Mouse (Mus musculus) embryonic facial prominence, embryonic 13.5 days (tissue): ENCODE measurements around the gene Mgat5. TPM values are rescaled to one million over a fixed set of nuclear protein-coding genes. Genes with fewer than 3 reads are reported as not detected.

Source experiments
- ATAC-seq: fragments of 200-750 bp; cut with Nextera tagmentation; 2 replicates; pipeline ENCODE4 v1.8.0; 2017; ENCODE audit warnings: low read depth; ENCODE audit not compliant: insufficient number of reproducible peaks, insufficient read depth, low FRiP score, low TSS enrichment
- H3K27ac ChIP-seq: fragments of 300-500 bp; sonication (generic); 2 replicates; pipeline ENCODE4 v1.5.1; 2015; ENCODE audit warnings: moderate library complexity, mild to moderate bottlenecking, inconsistent platforms
- H3K27me3 ChIP-seq: fragments of 300-500 bp; sonication (generic); 2 replicates; pipeline ENCODE4 v1.6.1; 2015; ENCODE audit warnings: mild to moderate bottlenecking, inconsistent platforms
- H3K36me3 ChIP-seq: fragments of 300-500 bp; sonication (generic); 2 replicates; pipeline ENCODE4 v1.6.1; 2015; ENCODE audit warnings: mild to moderate bottlenecking, inconsistent platforms
- H3K4me1 ChIP-seq: fragments of 300-500 bp; sonication (generic); 2 replicates; pipeline ENCODE4 v1.6.1; 2015; ENCODE audit warnings: inconsistent platforms
- H3K4me2 ChIP-seq: fragments of 300-500 bp; sonication (generic); 2 replicates; pipeline ENCODE4 v1.6.1; 2015; ENCODE audit warnings: moderate library complexity, mild to moderate bottlenecking, inconsistent platforms
- H3K4me3 ChIP-seq: fragments of 300-500 bp; sonication (generic); 2 replicates; pipeline ENCODE4 v1.5.1; 2015; ENCODE audit warnings: mild to moderate bottlenecking, inconsistent platforms
- H3K9ac ChIP-seq: fragments of 300-500 bp; sonication (generic); 2 replicates; pipeline ENCODE4 v1.6.1; 2015; ENCODE audit warnings: mild to moderate bottlenecking, inconsistent platforms
- H3K9me3 ChIP-seq: fragments of 300-500 bp; sonication (generic); 2 replicates; pipeline ENCODE4 v1.6.1; 2016; ENCODE audit warnings: inconsistent platforms
- WGBS: fragments of 180-500 bp; shearing (Covaris S2); methylation state at CpG from one replicate; pipeline ENCODE4 v1.1.7; 2015; ENCODE audit warnings: mixed read lengths; 5-methylcytosine and 5-hydroxymethylcytosine counted together
- polyA plus RNA-seq: library from polyadenylated mRNA; unstranded; fragments of >200 nt; fragmentation: Nextera tagmentation; extraction: Ambion mirVana; gene quantifications from 2 replicates; pipeline ENCODE4 v1.2.1, GENCODE M21; 2015

Gene Mgat5
- polyA plus RNA-seq, 1 experiment from 2014 or later = 7.0 TPM

GRCm38 (mm10) chr1:127418916-127419575 lies 214.2 kb downstream of the Mgat5 start:
- Histone ChIP-seq H3K27ac (no peak overlapping the region), H3K9ac (no peak overlapping the region), H3K4me1 (peaks cover 23% of the 10 kb centered on the region), H3K4me3 (no peak overlapping the region), H3K27me3 (no peaks in the 10 kb centered on the region), H3K9me3 (no peaks in the 10 kb centered on the region), H3K36me3 (peaks cover 21% of the 10 kb centered on the region), H3K4me2 (no peak overlapping the region)
- no peak for ATAC-seq
- WGBS = 85% methylated on average over 4 of the region's 4 CpGs

- no peak for ATAC-seq
- Histone ChIP-seq H3K27ac (no peak overlapping the region), H3K36me3 (peaks cover 16% of the 10 kb centered on the region), H3K4me1 (peaks cover 28% of the 10 kb centered on the region), H3K27me3 (no peaks in the 10 kb centered on the region), H3K4me2 (no peak overlapping the region), H3K4me3 (no peak overlapping the region), H3K9ac (no peak overlapping the region), H3K9me3 (no peaks in the 10 kb centered on the region)
- WGBS = 65% methylated on average over 7 of the region's 7 CpGs
Measured at GRCm38 (mm10) chr1:127419581-127419980, 214.8 kb downstream of the Mgat5 start.

GRCm38 (mm10) chr1:127420383-127420782 lies 215.6 kb downstream of the Mgat5 start:
- H3K9ac ChIP-seq = no peak overlapping the region
- no peak overlapping the region for H3K27ac ChIP-seq
- no peaks in the 10 kb centered on the region for H3K27me3 ChIP-seq
- WGBS = 56% methylated on average over 13 of the region's 13 CpGs
- H3K36me3 ChIP-seq = peaks cover 9% of the 10 kb centered on the region
- H3K4me3 ChIP-seq = no peak overlapping the region
- H3K4me1 ChIP-seq = peaks cover 36% of the 10 kb centered on the region
- no peaks in the 10 kb centered on the region for H3K9me3 ChIP-seq
- ATAC-seq = no peak
- peak overlapping the region; percentile 3; the same call in 1 of the 2 replicates for H3K4me2 ChIP-seq

GRCm38 (mm10) chr1:127420795-127421194 lies 216.0 kb downstream of the Mgat5 start:
- no peaks in the 10 kb centered on the region for H3K27me3 ChIP-seq
- ATAC-seq = no peak
- peaks cover 5% of the 10 kb centered on the region for H3K36me3 ChIP-seq
- H3K9me3 ChIP-seq = no peaks in the 10 kb centered on the region
- H3K9ac ChIP-seq = no peak overlapping the region
- WGBS = 53% methylated on average over 11 of the region's 15 CpGs
- H3K4me2 ChIP-seq = peak overlapping the region; percentile 3; the same call in 1 of the 2 replicates
- H3K4me3 ChIP-seq = no peak overlapping the region
- H3K4me1 ChIP-seq = peaks cover 37% of the 10 kb centered on the region
- H3K27ac ChIP-seq = no peak overlapping the region

- H3K27ac ChIP-seq = no peak overlapping the region
- H3K36me3 ChIP-seq = peaks cover 3% of the 10 kb centered on the region; the same call in 1 of the 2 replicates
- H3K9ac ChIP-seq = no peak overlapping the region
- no peak for ATAC-seq
- H3K27me3 ChIP-seq = no peaks in the 10 kb centered on the region
- H3K4me2 ChIP-seq = no peak overlapping the region
- no peak overlapping the region for H3K4me3 ChIP-seq
- WGBS = 44% methylated on average over 4 of the region's 4 CpGs
- H3K4me1 ChIP-seq = peaks cover 37% of the 10 kb centered on the region
- no peaks in the 10 kb centered on the region for H3K9me3 ChIP-seq
Measured at GRCm38 (mm10) chr1:127422565-127422964, 217.8 kb downstream of the Mgat5 start.

- Histone ChIP-seq H3K4me2 (no peak overlapping the region), H3K9ac (no peak overlapping the region), H3K9me3 (no peaks in the 10 kb centered on the region), H3K27me3 (no peaks in the 10 kb centered on the region), H3K36me3 (no peaks in the 10 kb centered on the region), H3K27ac (peak overlapping the region; percentile 69), H3K4me1 (peaks cover 34% of the 10 kb centered on the region), H3K4me3 (no peak overlapping the region)
- 34% methylated on average over 6 of the region's 6 CpGs for whole genome bisulfite sequencing
- 0 out of 2 replicates have a peak, but pooled peaks have one; percentile 57 for ATAC-seq
Measured at GRCm38 (mm10) chr1:127425021-127425532, 220.3 kb downstream of the Mgat5 start.

- no peak overlapping the region for H3K4me3 ChIP-seq
- no peaks in the 10 kb centered on the region for H3K27me3 ChIP-seq
- no peaks in the 10 kb centered on the region for H3K9me3 ChIP-seq
- H3K9ac ChIP-seq = no peak overlapping the region
- no peak overlapping the region for H3K4me2 ChIP-seq
- WGBS = 80% methylated on average over 7 of the region's 7 CpGs
- no peaks in the 10 kb centered on the region for H3K36me3 ChIP-seq
- ATAC-seq = no peak
- H3K4me1 ChIP-seq = peaks cover 18% of the 10 kb centered on the region
- no peak overlapping the region for H3K27ac ChIP-seq
Measured at GRCm38 (mm10) chr1:127430290-127430689, 225.5 kb downstream of the Mgat5 start.

- Histone ChIP-seq H3K27me3 (peaks cover 3% of the 10 kb centered on the region; the same call in 1 of the 2 replicates), H3K9ac (no peak overlapping the region), H3K4me3 (no peak overlapping the region), H3K36me3 (no peaks in the 10 kb centered on the region), H3K9me3 (no peaks in the 10 kb centered on the region), H3K4me2 (no peak overlapping the region), H3K27ac (no peak overlapping the region), H3K4me1 (peaks cover 29% of the 10 kb centered on the region)
- ATAC-seq = no peak
- 75% methylated on average over 4 of the region's 4 CpGs for WGBS
Measured at GRCm38 (mm10) chr1:127434829-127435228, 230.0 kb downstream of the Mgat5 start.

- no peak overlapping the region for H3K4me3 ChIP-seq
- H3K27me3 ChIP-seq = peaks cover 3% of the 10 kb centered on the region; the same call in 1 of the 2 replicates
- H3K36me3 ChIP-seq = 0 out of 2 replicates have a peak, but pooled peaks cover 3% of the 10 kb centered on the region
- no peaks in the 10 kb centered on the region for H3K9me3 ChIP-seq
- H3K4me1 ChIP-seq = peaks cover 48% of the 10 kb centered on the region
- H3K27ac ChIP-seq = no peak overlapping the region
- H3K9ac ChIP-seq = no peak overlapping the region
- 46% methylated on average over 6 of the region's 6 CpGs for WGBS
- no peak for ATAC-seq
- H3K4me2 ChIP-seq = no peak overlapping the region
Measured at GRCm38 (mm10) chr1:127437091-127437490, 232.3 kb downstream of the Mgat5 start.

- ATAC-seq = no peak
- Histone ChIP-seq H3K4me2 (no peak overlapping the region), H3K27me3 (peaks cover 3% of the 10 kb centered on the region; the same call in 1 of the 2 replicates), H3K36me3 (0 out of 2 replicates have a peak, but pooled peaks cover 3% of the 10 kb centered on the region), H3K9ac (no peak overlapping the region), H3K9me3 (no peaks in the 10 kb centered on the region), H3K4me1 (peaks cover 57% of the 10 kb centered on the region), H3K4me3 (no peak overlapping the region), H3K27ac (no peak overlapping the region)
- WGBS = 79% methylated on average over 9 of the region's 9 CpGs
Measured at GRCm38 (mm10) chr1:127439452-127439891, 234.7 kb downstream of the Mgat5 start.

GRCm38 (mm10) chr1:127441007-127441406 lies 236.2 kb downstream of the Mgat5 start:
- no peak for ATAC-seq
- peaks cover 69% of the 10 kb centered on the region for H3K4me1 ChIP-seq
- H3K4me2 ChIP-seq = no peak overlapping the region
- 54% methylated on average over 1 of the region's 1 CpGs for WGBS
- H3K9me3 ChIP-seq = no peaks in the 10 kb centered on the region
- no peak overlapping the region for H3K27ac ChIP-seq
- H3K4me3 ChIP-seq = no peak overlapping the region
- no peak overlapping the region for H3K9ac ChIP-seq
- peaks cover 3% of the 10 kb centered on the region; the same call in 1 of the 2 replicates for H3K27me3 ChIP-seq
- H3K36me3 ChIP-seq = 0 out of 2 replicates have a peak, but pooled peaks cover 3% of the 10 kb centered on the region

- Histone ChIP-seq H3K4me2 (no peak overlapping the region), H3K4me3 (no peak overlapping the region), H3K27me3 (peaks cover 3% of the 10 kb centered on the region; the same call in 1 of the 2 replicates), H3K9me3 (no peaks in the 10 kb centered on the region), H3K4me1 (peaks cover 69% of the 10 kb centered on the region), H3K36me3 (0 out of 2 replicates have a peak, but pooled peaks cover 6% of the 10 kb centered on the region), H3K9ac (no peak overlapping the region), H3K27ac (no peak overlapping the region)
- ATAC-seq = no peak
- 69% methylated on average over 3 of the region's 3 CpGs for WGBS
Measured at GRCm38 (mm10) chr1:127441736-127442135, 236.9 kb downstream of the Mgat5 start.
